In the genomic region with DNA sequence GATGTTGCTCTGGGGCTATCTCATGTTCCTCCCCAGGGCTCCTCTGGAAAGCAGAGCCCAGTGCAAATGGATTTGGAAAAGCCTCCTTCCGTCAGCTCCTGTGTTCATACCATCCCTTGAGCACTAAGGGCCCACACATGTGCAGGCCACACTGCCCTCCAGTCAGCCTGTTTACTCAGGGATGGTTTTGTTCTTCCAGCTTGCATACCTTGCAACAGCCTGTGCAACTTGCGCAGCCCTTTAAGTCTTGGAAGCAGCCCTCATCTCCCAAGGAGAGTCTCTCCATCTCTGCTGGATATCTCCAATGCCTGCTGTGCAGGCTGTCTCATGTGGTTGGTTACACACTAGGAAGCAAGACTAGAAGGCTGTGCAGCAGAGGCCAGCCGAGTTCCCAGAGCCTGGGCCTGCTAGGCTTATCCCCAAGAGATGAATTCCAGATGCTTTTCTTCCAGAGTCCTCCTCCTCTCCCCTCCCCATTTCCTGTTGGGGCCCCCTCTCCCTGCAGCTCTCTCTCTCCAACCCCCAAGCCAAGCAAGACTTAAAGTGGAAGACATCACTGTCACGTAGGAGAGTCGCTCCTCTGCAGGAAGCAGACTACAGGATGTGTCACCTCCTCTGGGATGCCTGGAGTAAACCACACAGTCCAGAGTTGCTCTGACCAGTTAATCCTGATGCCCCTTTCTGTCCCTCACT, we compare ENCODE assay signal across 7 mouse cellular contexts. TPM values are rescaled to one million over a fixed set of nuclear protein-coding genes. Genes with fewer than 3 reads are reported as not detected.
DNase-seq lines count a peak whose midpoint lies in the region; ATAC-seq lines count a peak whose summit lies in the region.

No protein-coding gene starts in this region.

- DNase-seq in embryo, embryonic 10.5 days (ENCODE audit: low spot score), result peak; percentile 83
- DNase-seq in forelimb bud, embryonic 11.5 days (ENCODE audit: low read depth, low spot score), result peak; percentile 88
- peak; percentile 73 for DNase-seq in intestine, embryonic 14.5 days (ENCODE audit: low spot score)
- DNase-seq in adrenal gland, adult 18-20 months (ENCODE audit: low spot score in 2 of 2), result no peak
- no peak for DNase-seq in thymus, postnatal 36 days

- no peaks in the 10 kb centered on the region for H3K9me3 ChIP-seq in intestine, embryonic 14.5 days (ENCODE audit: control insufficient read depth, low read length)
- no peaks in the 10 kb centered on the region for H3K9me3 ChIP-seq in liver, embryonic 16.5 days (replicated peaks; ENCODE audit: control insufficient read depth, low read length)

- peak overlapping the region; percentile 22 for H3K4me2 ChIP-seq in intestine, embryonic 14.5 days (ENCODE audit: low read length)
- no peak overlapping the region for H3K4me2 ChIP-seq in liver, embryonic 16.5 days (ENCODE audit: low read depth, low read length)

- H3K36me3 ChIP-seq in intestine, embryonic 14.5 days (ENCODE audit: control insufficient read depth, insufficient read depth, low read length), result no peaks in the 10 kb centered on the region
- H3K36me3 ChIP-seq in liver, embryonic 16.5 days (ENCODE audit: control insufficient read depth, insufficient read depth), result no peaks in the 10 kb centered on the region

- H3K27ac ChIP-seq in intestine, embryonic 14.5 days (ENCODE audit: low read depth), result peak overlapping the region; percentile 96
- H3K27ac ChIP-seq in liver, embryonic 16.5 days (ENCODE audit: low read length), result peak overlapping the region; percentile 48

- WGBS in intestine, embryonic 14.5 days, result 27% methylated on average over 5 of the region's 5 CpGs
- 48% methylated on average over 5 of the region's 5 CpGs for WGBS in liver, embryonic 16.5 days (ENCODE audit: insufficient replicate concordance)

- H3K9ac ChIP-seq in intestine, embryonic 14.5 days (ENCODE audit: low read length), result no peak overlapping the region
- no peak overlapping the region for H3K9ac ChIP-seq in liver, embryonic 16.5 days (ENCODE audit: low read depth, low read length)

- H3K4me3 ChIP-seq in intestine, embryonic 14.5 days (ENCODE audit: low read depth, low read length), result no peak overlapping the region
- no peak overlapping the region for H3K4me3 ChIP-seq in liver, embryonic 16.5 days (ENCODE audit: low read depth, low read length)

- peaks cover 41% of the 10 kb centered on the region for H3K4me1 ChIP-seq in intestine, embryonic 14.5 days (replicated peaks; ENCODE audit: control insufficient read depth, insufficient read depth, low read length)
- no peaks in the 10 kb centered on the region; the same call in 1 of the 2 replicates for H3K4me1 ChIP-seq in liver, embryonic 16.5 days (ENCODE audit: control insufficient read depth, low read depth, low read length)

- no peaks in the 10 kb centered on the region for H3K27me3 ChIP-seq in intestine, embryonic 14.5 days (replicated peaks; ENCODE audit: control insufficient read depth, insufficient read depth, low read length)
- no peaks in the 10 kb centered on the region for H3K27me3 ChIP-seq in liver, embryonic 16.5 days (ENCODE audit: control insufficient read depth, insufficient read depth, low read depth, low read length)

- ATAC-seq in intestine, embryonic 14.5 days (replicated peaks; ENCODE audit: low FRiP score, low TSS enrichment, low read depth), result peak; percentile 83
- peak; percentile 74 for ATAC-seq in liver, embryonic 16.5 days (ENCODE audit: low read depth)
- no peak for ATAC-seq in monocyte, adult 5-6 weeks (replicated peaks; ENCODE audit: insufficient number of reproducible peaks, low FRiP score, low TSS enrichment, poor library complexity, severe bottlenecking)

RNA-seq across cellular contexts. Expression of a gene that starts 47.2 kb away (rescaled TPM):
- polyA plus RNA-seq in intestine, embryonic 14.5 days (2014; fragmentation: Nextera tagmentation; extraction: Ambion mirVana), result 3.3 and 3.9 TPM in 2 replicates
- polyA plus RNA-seq in liver, embryonic 16.5 days (2015; fragmentation: Nextera tagmentation; extraction: Ambion mirVana), result 1.1 and 1.4 TPM in 2 replicates
- under 1 TPM; 0.06 to 0.13 TPM for total RNA-seq in adrenal gland, adult 18-20 months (2021)
- not detected in 3 replicates for total RNA-seq in monocyte, adult 5-6 weeks (2017)

Comparison
In these comparisons a context has a peak if more than half of its experiments do, and no peak if none do; other contexts are left out.
1. DNase-seq: peak in embryo, embryonic 10.5 days (single experiment), forelimb bud, embryonic 11.5 days (single experiment) and intestine, embryonic 14.5 days (single experiment); none in adrenal gland, adult 18-20 months (0 of 2) and thymus, postnatal 36 days (0 of 2).